Mouse (Mus musculus): ENCODE data around the gene Mmp2. TPM values are rescaled to one million over a fixed set of nuclear protein-coding genes. Genes with fewer than 3 reads are reported as not detected.
A peak's percentile ranks its signal among the peaks of the same experiment; 100 is the strongest.
"Not testable (repeated sequence)": the region's sequence is repeated elsewhere in the genome, so short reads cannot be mapped to it uniquely, and the experiment has no call there.

Gene Mmp2
- polyA plus RNA-seq (2016; fragmentation: Nextera tagmentation; extraction: Ambion mirVana): 22.6 and 25.3 TPM in 2 replicates

DNA sequence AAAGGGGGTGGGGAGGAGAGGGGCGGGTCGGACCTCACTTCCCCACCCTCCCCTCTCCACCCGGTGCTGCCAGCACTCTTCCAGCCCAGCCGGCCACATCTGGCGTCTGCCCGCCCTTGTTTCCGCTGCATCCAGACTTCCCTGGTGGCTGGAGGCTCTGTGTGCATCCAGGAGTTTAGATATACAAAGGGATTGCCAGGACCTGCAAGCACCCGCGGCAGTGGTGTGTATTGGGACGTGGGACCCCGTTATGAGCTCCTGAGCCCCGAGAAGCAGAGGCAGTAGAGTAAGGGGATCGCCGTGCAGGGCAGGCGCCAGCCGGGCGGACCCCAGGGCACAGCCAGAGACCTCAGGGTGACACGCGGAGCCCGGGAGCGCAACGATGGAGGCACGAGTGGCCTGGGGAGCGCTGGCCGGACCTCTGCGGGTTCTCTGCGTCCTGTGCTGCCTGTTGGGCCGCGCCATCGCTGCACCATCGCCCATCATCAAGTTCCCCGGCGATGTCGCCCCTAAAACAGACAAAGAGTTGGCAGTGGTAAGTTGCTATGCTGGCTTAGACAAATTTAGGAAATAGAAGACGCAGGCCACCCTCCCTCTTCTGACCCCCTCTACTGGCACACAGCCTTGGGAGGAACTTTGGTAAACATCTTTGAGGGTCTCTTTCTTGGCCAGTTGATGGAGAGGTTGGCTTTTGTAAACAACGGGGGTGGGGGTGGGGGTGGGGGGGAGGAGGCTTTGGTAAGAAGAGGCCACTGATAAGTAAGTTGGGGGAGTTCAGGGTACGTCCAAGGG lies at the start of gene Mmp2:
Mmp2 (plus strand) TSS at position 49 of the 792 bp plus-strand sequence.
- Histone ChIP-seq H3K9me3 (replicated peaks) (no peaks in the 10 kb centered on the region), H3K9ac (peak within 1 kb of the TSS; percentile 43), H3K4me2 (peak within 1 kb of the TSS; percentile 51), H3K27ac (0 out of 2 replicates have a peak within 1 kb of the TSS, but pooled peaks have one; percentile 28), H3K27me3 (replicated peaks) (peaks cover 26% of the 10 kb centered on the region), H3K36me3 (no peaks in the 10 kb centered on the region), H3K4me1 (no peaks in the 10 kb centered on the region), H3K4me3 (peak within 1 kb of the TSS; percentile 40)
- 0 out of 2 replicates have a peak, but pooled peaks have one; percentile 30 for ATAC-seq
- WGBS (ENCODE audit: insufficient replicate concordance): 2% methylated on average over 36 of the region's 37 CpGs

DNA sequence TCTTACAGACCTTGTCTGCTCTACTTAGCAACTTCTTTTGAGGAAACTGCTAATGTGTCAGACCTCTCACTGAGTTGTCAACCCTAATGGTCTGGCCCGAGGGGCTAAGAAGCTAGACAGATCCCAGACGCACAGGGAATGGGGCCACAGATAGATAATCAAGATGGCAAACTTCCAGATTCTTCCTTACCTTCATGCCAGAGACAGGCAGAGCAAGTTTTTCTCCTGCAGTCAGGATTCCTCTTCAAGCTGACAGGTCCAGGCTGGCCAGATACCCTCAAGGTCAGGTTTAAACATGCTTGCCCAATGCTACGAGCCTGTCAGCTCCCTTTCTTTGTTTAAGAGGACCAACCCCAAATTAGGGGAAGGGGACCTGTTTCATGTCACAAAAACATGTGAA lies 46.1 kb upstream of the Mmp2 start:
- Histone ChIP-seq H3K27me3 (replicated peaks) (no peaks in the 10 kb centered on the region), H3K27ac (no peak overlapping the region), H3K4me1 (no peaks in the 10 kb centered on the region), H3K36me3 (no peaks in the 10 kb centered on the region), H3K9me3 (replicated peaks) (no peaks in the 10 kb centered on the region), H3K9ac (no peak overlapping the region), H3K4me3 (no peak overlapping the region), H3K4me2 (no peak overlapping the region)
- WGBS (ENCODE audit: insufficient replicate concordance): 37% methylated on average over 3 of the region's 3 CpGs
- no peak for ATAC-seq

DNA sequence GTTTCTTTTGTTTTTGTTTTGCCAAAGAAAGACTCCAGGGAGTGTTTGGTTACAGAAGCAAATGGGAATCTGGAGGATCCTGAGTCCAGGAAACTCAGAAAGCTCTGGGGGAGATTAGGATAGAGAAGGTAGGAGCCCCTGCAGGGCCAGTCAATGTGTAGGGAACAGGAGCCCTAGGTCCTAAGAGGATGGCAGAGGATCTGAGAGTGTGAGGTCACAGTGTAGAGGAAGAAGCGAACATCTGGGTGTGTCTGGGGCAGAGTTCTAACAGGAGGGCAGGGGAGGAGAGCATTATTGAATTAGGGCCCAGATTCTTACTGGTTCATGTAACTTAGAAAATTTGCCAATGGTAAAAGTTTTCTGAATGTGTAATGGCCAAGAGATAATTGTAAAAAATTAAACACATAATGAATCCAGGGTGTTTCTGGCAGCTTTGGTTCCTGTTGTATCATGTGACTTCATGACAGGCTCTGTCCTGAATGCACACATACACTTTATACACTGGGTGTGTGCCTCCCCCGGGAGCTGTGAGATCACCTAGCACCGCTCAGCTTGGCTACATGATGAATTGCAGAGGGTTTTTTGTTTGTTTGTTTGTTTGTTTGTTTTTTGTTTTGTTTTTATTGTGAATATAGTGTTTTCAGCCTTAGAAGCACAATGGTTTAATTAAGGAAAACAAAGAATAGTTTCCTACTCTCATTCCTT lies 43.0 kb upstream of the Mmp2 start:
- H3K27me3 ChIP-seq (replicated peaks): no peaks in the 10 kb centered on the region
- no peak for ATAC-seq
- H3K9ac ChIP-seq: no peak overlapping the region
- H3K9me3 ChIP-seq (replicated peaks): no peaks in the 10 kb centered on the region
- no peak overlapping the region for H3K4me2 ChIP-seq
- H3K4me3 ChIP-seq: no peak overlapping the region
- no peaks in the 10 kb centered on the region for H3K4me1 ChIP-seq
- no peaks in the 10 kb centered on the region for H3K36me3 ChIP-seq
- H3K27ac ChIP-seq: no peak overlapping the region
- WGBS (ENCODE audit: insufficient replicate concordance): 67% methylated on average over 3 of the region's 3 CpGs

DNA sequence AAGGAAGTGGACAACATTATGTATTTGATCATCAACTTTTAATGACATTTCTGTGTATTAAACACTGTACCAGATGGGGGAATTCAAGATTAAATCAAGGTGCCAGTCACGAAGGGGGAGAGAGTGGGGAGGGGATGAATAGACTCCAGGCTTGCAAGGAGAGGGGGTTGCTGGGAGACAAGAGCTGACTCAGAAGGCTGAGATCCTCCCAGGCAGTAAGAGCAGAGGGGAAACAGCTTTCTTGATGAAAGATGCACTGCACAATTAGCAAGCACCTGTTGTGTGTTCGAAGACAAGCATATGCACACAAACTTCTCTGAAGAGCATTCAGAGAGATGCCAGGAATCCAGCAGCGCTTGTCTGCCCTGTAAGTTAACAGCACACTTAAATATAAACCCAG lies 36.3 kb upstream of the Mmp2 start:
- H3K27me3 ChIP-seq (replicated peaks): no peaks in the 10 kb centered on the region
- H3K27ac ChIP-seq: no peak overlapping the region
- ATAC-seq: no peak
- no peaks in the 10 kb centered on the region for H3K9me3 ChIP-seq (replicated peaks)
- H3K4me2 ChIP-seq: no peak overlapping the region
- no peak overlapping the region for H3K9ac ChIP-seq
- no peak overlapping the region for H3K4me3 ChIP-seq
- no peaks in the 10 kb centered on the region for H3K36me3 ChIP-seq
- WGBS (ENCODE audit: insufficient replicate concordance): 55% methylated on average over 3 of the region's 3 CpGs
- H3K4me1 ChIP-seq: no peaks in the 10 kb centered on the region

DNA sequence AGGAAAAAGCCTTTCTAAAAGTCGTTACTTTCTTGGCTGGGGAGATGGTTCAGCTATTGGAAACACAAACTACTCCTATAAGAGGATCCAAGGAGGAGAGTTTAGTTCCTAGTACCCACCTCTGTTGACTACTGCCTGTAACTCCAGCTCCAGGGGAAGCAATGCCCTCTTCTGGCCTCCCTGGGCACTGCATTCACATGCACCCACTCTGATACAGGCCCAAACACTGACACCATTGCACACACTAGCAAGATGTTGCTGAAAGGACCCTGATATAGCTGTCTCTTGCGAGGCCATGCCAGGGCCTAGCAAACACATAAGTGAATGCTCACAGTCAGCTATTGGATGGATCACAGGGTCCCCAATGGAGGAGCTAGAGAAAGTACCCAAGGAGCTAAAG lies 35.1 kb upstream of the Mmp2 start:
- not testable (repeated sequence) for H3K4me1 ChIP-seq; H3K4me3 ChIP-seq; ATAC-seq; H3K36me3 ChIP-seq; H3K27me3 ChIP-seq (replicated peaks); H3K27ac ChIP-seq; H3K9ac ChIP-seq; H3K4me2 ChIP-seq; H3K9me3 ChIP-seq (replicated peaks)
- 49% methylated on average over 2 of the region's 2 CpGs for WGBS (ENCODE audit: insufficient replicate concordance)

DNA sequence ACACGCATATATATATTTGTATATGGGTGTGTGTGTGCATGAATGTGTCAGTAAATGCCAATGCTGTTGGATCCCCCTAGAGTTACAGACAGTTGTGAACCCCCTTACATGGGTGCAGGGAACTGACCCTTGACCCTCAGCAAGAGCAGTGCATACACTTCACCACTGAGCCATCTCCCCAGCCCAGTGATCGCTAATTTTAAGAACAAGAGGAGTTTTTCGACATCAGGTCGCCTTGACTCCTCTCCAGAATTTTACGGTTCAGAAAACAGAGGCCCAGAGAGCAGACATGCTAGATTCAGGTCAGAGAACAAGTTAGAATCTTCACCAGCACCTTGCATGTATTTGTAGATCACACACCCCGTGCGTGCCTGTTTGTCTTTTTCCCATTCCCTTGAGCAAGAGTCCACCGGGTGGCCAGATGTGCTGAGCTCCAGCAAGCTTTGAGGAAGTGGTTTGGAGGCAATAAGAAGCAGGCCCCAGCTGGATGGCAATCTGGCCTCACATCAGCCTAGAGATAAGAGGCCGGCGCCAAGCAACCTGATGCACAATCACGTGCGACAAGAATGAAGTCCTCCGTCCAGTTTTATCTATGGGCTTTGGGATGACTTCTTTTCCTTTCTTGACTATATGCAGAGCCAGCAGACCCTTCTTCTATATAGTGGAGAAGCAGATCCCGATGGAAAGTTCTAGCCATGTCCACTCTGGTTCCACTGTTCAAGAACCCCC lies 33.1 kb upstream of the Mmp2 start:
- no peaks in the 10 kb centered on the region for H3K36me3 ChIP-seq
- H3K4me3 ChIP-seq: no peak overlapping the region
- H3K27me3 ChIP-seq (replicated peaks): no peaks in the 10 kb centered on the region
- no peak overlapping the region for H3K9ac ChIP-seq
- H3K9me3 ChIP-seq (replicated peaks): no peaks in the 10 kb centered on the region
- WGBS (ENCODE audit: insufficient replicate concordance): 40% methylated on average over 14 of the region's 14 CpGs
- H3K4me2 ChIP-seq: no peak overlapping the region
- no peak for ATAC-seq
- no peak overlapping the region for H3K27ac ChIP-seq
- H3K4me1 ChIP-seq: no peaks in the 10 kb centered on the region

DNA sequence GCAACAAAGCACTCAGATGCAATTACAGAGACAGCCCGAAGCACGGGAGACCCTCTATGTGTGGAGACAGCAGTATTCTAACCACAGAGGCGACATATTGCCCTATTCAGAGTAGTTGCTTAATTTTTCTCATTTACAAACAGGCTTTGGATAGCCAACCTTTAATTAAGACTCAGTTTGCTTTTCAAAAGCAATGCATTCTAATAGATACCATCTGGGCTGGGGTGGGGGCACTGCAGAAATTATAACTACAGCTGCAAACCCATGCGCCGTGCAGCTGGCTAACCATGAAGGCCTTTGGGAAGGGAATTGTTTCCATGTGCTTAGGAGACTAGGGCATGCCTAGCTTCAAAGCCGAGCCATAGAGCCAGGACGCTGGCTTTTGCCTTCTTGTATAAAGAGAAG lies 29.6 kb upstream of the Mmp2 start:
- no peak overlapping the region for H3K27ac ChIP-seq
- no peak overlapping the region for H3K4me2 ChIP-seq

DNA sequence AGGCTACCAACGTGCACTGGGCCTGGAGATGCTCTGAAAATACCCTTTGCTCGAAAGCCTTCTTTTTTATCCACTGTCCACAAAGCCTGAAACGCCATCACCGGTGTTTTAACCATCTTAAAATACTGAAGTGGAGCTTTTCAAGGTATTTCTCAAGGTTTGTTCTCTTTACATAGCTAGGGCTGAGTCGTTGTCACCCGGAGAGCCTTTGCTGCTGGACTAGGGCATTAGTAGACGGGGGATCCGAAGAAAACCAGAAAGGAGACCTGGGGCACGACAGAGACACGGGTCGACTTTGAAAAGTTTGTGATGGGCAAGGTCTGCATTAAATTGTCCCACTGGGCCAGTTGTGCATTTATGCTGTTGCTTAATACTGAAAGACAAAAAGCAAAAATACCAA lies 27.7 kb upstream of the Mmp2 start:
- ATAC-seq: no peak
- Histone ChIP-seq H3K36me3 (no peaks in the 10 kb centered on the region), H3K9me3 (replicated peaks) (no peaks in the 10 kb centered on the region), H3K4me3 (no peak overlapping the region), H3K4me1 (no peaks in the 10 kb centered on the region), H3K27me3 (replicated peaks) (no peaks in the 10 kb centered on the region), H3K4me2 (no peak overlapping the region), H3K9ac (no peak overlapping the region), H3K27ac (no peak overlapping the region)
- 71% methylated on average over 11 of the region's 11 CpGs for WGBS (ENCODE audit: insufficient replicate concordance)

More for the DNA sequence above, 29.6 kb upstream of the Mmp2 start:
- no peak for ATAC-seq
- WGBS (ENCODE audit: insufficient replicate concordance): 74% methylated on average over 7 of the region's 7 CpGs
- no peaks in the 10 kb centered on the region for H3K4me1 ChIP-seq
- no peak overlapping the region for H3K4me3 ChIP-seq
- H3K9ac ChIP-seq: no peak overlapping the region
- H3K27me3 ChIP-seq (replicated peaks): no peaks in the 10 kb centered on the region
- no peaks in the 10 kb centered on the region for H3K36me3 ChIP-seq
- no peaks in the 10 kb centered on the region for H3K9me3 ChIP-seq (replicated peaks)

DNA sequence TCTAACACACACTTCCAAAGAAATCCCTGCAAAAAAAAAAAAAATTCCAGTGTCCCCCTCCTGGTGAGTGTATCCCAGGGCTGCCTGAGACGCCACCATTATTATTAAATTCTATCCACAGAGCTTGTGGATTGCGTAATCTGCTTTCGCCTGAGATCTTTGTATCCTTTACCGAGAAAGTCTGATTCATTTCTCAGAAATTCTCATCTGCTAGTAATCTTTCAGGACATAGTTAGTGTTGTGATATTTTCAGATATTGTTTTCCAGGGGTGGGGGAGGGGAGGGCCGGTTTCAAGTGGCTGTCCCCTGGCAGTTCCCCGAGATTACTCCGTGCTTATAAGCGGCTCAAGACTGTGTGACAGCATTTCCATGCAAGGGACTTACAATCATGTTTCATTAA lies 25.9 kb upstream of the Mmp2 start:
- Histone ChIP-seq H3K4me3 (no peak overlapping the region), H3K9me3 (replicated peaks) (no peaks in the 10 kb centered on the region), H3K4me1 (no peaks in the 10 kb centered on the region), H3K36me3 (no peaks in the 10 kb centered on the region), H3K27me3 (replicated peaks) (no peaks in the 10 kb centered on the region), H3K27ac (no peak overlapping the region), H3K9ac (no peak overlapping the region), H3K4me2 (no peak overlapping the region)
- 67% methylated on average over 8 of the region's 8 CpGs for WGBS (ENCODE audit: insufficient replicate concordance)
- ATAC-seq: no peak

DNA sequence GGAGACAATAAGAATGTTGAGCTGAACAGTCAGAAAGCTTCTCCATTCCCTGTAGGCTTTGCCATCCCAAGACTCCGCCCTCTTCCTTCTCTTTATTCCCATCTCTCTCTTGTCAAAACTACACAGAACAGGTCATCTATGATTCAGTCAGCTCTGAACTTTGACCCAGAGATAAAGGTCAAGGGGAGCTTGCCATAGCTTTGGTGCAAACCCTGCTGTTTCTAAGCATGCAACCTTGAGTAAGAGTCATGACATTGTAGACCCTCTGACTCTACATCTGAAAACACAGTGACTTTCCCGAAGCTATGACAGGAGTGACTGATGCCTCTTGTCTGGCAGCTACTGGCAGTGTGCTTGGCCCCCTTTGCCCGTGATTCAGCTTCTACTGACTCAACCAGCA lies 24.5 kb upstream of the Mmp2 start:
- no peaks in the 10 kb centered on the region for H3K27me3 ChIP-seq (replicated peaks)
- WGBS (ENCODE audit: insufficient replicate concordance): 63% methylated on average over 3 of the region's 3 CpGs
- ATAC-seq: no peak
- H3K9me3 ChIP-seq (replicated peaks): no peaks in the 10 kb centered on the region
- H3K4me3 ChIP-seq: no peak overlapping the region
- H3K27ac ChIP-seq: no peak overlapping the region
- no peak overlapping the region for H3K4me2 ChIP-seq
- no peaks in the 10 kb centered on the region for H3K4me1 ChIP-seq
- no peaks in the 10 kb centered on the region for H3K36me3 ChIP-seq
- H3K9ac ChIP-seq: no peak overlapping the region

DNA sequence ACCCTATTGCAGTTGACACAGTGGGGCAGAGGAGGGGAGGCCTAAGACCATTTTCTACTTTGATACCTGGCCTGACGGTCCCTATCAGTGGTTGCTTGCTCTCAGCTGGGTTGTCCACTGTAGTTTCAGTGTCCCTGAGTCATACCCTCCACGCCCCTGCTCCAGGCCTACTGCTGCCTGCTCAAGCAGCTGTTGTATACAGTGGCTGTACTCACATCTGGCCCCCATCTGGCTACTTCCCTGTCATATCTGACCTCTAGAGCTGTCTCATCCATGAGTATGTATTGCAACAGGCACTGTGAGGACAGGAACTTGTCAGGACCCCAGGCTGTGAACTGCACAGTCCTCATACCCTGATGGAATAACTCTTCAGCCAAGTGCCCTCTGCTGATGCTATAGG lies 14.3 kb upstream of the Mmp2 start:
- H3K9ac ChIP-seq: no peak overlapping the region
- H3K9me3 ChIP-seq (replicated peaks): no peaks in the 10 kb centered on the region
- ATAC-seq: no peak
- 57% methylated on average over 2 of the region's 2 CpGs for WGBS (ENCODE audit: insufficient replicate concordance)
- H3K27ac ChIP-seq: no peak overlapping the region
- no peaks in the 10 kb centered on the region for H3K36me3 ChIP-seq
- no peaks in the 10 kb centered on the region for H3K4me1 ChIP-seq
- no peak overlapping the region for H3K4me3 ChIP-seq
- H3K27me3 ChIP-seq (replicated peaks): no peaks in the 10 kb centered on the region
- no peak overlapping the region for H3K4me2 ChIP-seq

DNA sequence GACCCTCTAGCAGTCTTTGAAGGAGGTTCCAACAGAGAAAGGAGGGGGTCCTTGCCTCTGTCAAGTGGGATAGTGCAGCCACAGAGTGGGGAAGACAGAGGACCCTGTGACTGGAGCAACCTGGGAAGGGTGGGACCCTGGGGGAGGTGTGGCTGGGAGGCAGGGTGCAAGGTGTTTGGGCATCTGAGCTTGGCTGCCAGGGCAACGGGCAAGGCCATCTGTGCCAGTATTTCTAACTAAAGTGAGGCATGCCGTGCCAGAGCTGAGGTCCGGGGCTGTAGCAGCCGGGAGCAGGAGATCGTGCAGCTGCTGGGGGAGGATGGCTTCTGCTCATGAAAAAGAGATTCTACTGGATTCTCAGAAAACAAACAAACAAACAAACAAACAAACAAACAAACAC lies 11.4 kb upstream of the Mmp2 start:
- Histone ChIP-seq H3K4me2 (no peak overlapping the region), H3K4me3 (no peak overlapping the region), H3K9me3 (replicated peaks) (no peaks in the 10 kb centered on the region), H3K27me3 (replicated peaks) (no peaks in the 10 kb centered on the region), H3K27ac (no peak overlapping the region), H3K9ac (no peak overlapping the region), H3K36me3 (no peaks in the 10 kb centered on the region), H3K4me1 (no peaks in the 10 kb centered on the region)
- no peak for ATAC-seq
- 80% methylated on average over 5 of the region's 5 CpGs for WGBS (ENCODE audit: insufficient replicate concordance)

Data from liver, embryonic 12.5 days (tissue).